Mouse (Mus musculus): Measurements from ENCODE around the gene Wdr91.

DNA sequence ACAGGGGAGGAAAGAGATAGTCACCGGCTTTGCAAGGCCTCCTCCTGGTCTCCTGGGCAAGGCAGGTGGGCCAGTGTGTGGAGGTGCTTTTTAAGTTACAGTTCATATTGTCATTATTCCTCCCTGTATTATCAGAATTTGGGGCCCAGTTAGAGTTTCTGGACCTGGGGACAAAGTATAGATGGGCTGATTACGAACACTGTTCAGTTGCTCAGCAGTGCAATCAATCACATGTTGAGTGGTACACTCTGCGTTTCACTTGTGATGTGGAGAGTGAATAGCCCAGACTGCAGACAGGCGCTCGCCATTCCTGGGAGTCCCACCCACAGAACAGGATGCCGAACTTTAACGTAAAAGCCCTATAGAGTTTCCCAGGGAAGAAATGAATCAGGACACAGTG, 26.0 kb downstream of the Wdr91 start:
- TF ChIP-seq GATA1 (IDR thresholded peaks at IDR 0.05; ENCODE audit: borderline replicate concordance, low read length) (no peak), CTCF (IDR thresholded peaks at IDR 0.05; ENCODE audit: low read depth, low read length) (no peak), POLR2AphosphoS5 (IDR thresholded peaks at IDR 0.05; ENCODE audit: insufficient replicate concordance, low read depth, low read length) (no peak), GATA2 (IDR thresholded peaks at IDR 0.05; ENCODE audit: borderline replicate concordance, low read depth, low read length) (no peak)

Data from G1E (cell line).